In genomic region chr5:151435106-151435505, GRCm38 (mm10) we compare ENCODE assay signal across 22 mouse cellular contexts. TPM values are rescaled to one million over a fixed set of nuclear protein-coding genes. Genes with fewer than 3 reads are reported as not detected.
"Had no signal": no experiment of that assay in that cellular context is flagged by ENCODE, and none has a peak within 500 bp of the region (broad histone marks: within the 10 kb centered on the region; RNA-seq: fewer than 3 reads in every experiment).

No protein-coding gene starts in this region.

- H3K36me3 ChIP-seq: intestine, embryonic 15.5 days; kidney, embryonic 15.5 days; limb, embryonic 12.5 days; lung, embryonic 15.5 days; midbrain, embryonic 13.5 days; neural tube, embryonic 12.5 days had no signal

- H3K4me2 ChIP-seq: intestine, embryonic 15.5 days; kidney, embryonic 15.5 days; limb, embryonic 12.5 days; lung, embryonic 15.5 days; midbrain, embryonic 13.5 days; neural tube, embryonic 12.5 days had no signal

- H3K27ac ChIP-seq: intestine, embryonic 15.5 days; kidney, embryonic 15.5 days; left cerebral cortex, adult 2 months; limb, embryonic 12.5 days; lung, embryonic 15.5 days; macrophage; midbrain, embryonic 13.5 days; neural tube, embryonic 12.5 days had no signal

- H3K9ac ChIP-seq: intestine, embryonic 15.5 days; kidney, embryonic 15.5 days; limb, embryonic 12.5 days; lung, embryonic 15.5 days; midbrain, embryonic 13.5 days; neural tube, embryonic 12.5 days had no signal

- ATAC-seq: intestine, embryonic 15.5 days; midbrain, embryonic 13.5 days had no signal

- H3K4me3 ChIP-seq: intestine, embryonic 15.5 days; kidney, embryonic 15.5 days; left cerebral cortex, adult 2 months; limb, embryonic 12.5 days; lung, embryonic 15.5 days; megakaryocyte, embryonic 14.5 days; midbrain, embryonic 13.5 days; neural tube, embryonic 12.5 days had no signal

- H3K27me3 ChIP-seq: intestine, embryonic 15.5 days; kidney, embryonic 15.5 days; limb, embryonic 12.5 days; lung, embryonic 15.5 days; megakaryocyte, embryonic 14.5 days; midbrain, embryonic 13.5 days; neural tube, embryonic 12.5 days had no signal

- H3K4me1 ChIP-seq: intestine, embryonic 15.5 days; kidney, embryonic 15.5 days; limb, embryonic 12.5 days; lung, embryonic 15.5 days; megakaryocyte, embryonic 14.5 days; midbrain, embryonic 13.5 days; neural tube, embryonic 12.5 days had no signal

- H3K9me3 ChIP-seq: intestine, embryonic 15.5 days; kidney, embryonic 15.5 days; limb, embryonic 12.5 days; lung, embryonic 15.5 days; midbrain, embryonic 13.5 days; neural tube, embryonic 12.5 days had no signal

- DNase-seq: kidney, adult 18-20 months; kidney, postnatal 14 days; lung, postnatal 14 days; right cerebral cortex, postnatal 4 days; spleen, adult 18-20 months; thymus, adult 2 months; thymus, postnatal 25 days had no signal

RNA-seq across cellular contexts. Expression of gene Gm42906, which starts 7.1 kb away (rescaled TPM):
- total RNA-seq: layer of hippocampus, postnatal 25 days; left cerebral cortex, adult 2 months; left cerebral cortex, postnatal 25 days; liver, adult 2 months; neutrophil, adult 5-6 weeks had no signal
- polyA plus RNA-seq: intestine, embryonic 15.5 days; kidney, embryonic 15.5 days; large intestine, adult 2 months; limb, embryonic 12.5 days; liver, adult 2 months; lung, embryonic 15.5 days; macrophage; midbrain, embryonic 13.5 days; neural tube, embryonic 12.5 days; stomach, embryonic 14.5 days; thymus, adult 2 months had no signal
